Mouse (Mus musculus): ENCODE measurements around the gene Wnk1. TPM values are rescaled to one million over a fixed set of nuclear protein-coding genes. Genes with fewer than 3 reads are reported as not detected.
"Not testable (repeated sequence)": the region's sequence is repeated elsewhere in the genome, so short reads cannot be mapped to it uniquely, and the experiment has no call there.

Wnk1 gene
- 466 and 478 TPM in 2 replicates for polyA plus RNA-seq (2011; ENCODE audit: insufficient read depth, insufficient read length, low read depth, missing spikeins)

GRCm38 (mm10) chr6:120038366-120039255, at the start of gene Wnk1:
Wnk1 (minus strand) TSS chr6:120038672.
- peak within 1 kb of the TSS; percentile 93 for H3K27ac ChIP-seq (ENCODE audit: insufficient read depth, low read length)
- H3K9ac ChIP-seq (ENCODE audit: low read depth, poor library complexity, severe bottlenecking), result peak within 1 kb of the TSS; percentile 98
- H3K4me1 ChIP-seq (ENCODE audit: control insufficient read depth, insufficient read depth, low read length), result no peaks in the 10 kb centered on the region
- peaks cover 16% of the 10 kb centered on the region for H3K36me3 ChIP-seq (ENCODE audit: control insufficient read depth, insufficient read depth, low read length, poor library complexity, severe bottlenecking)
- peak within 1 kb of the TSS; percentile 98 for H3K4me3 ChIP-seq (ENCODE audit: low read depth, low read length)
- TF ChIP-seq POLR2A (IDR thresholded peaks at IDR 0.05; ENCODE audit: insufficient read depth, low read length) (peak; percentile 70), EP300 (IDR thresholded peaks at IDR 0.05; ENCODE audit: insufficient read depth, low read depth, low read length) (no peak)
- no peaks in the 10 kb centered on the region for H3K27me3 ChIP-seq (ENCODE audit: control insufficient read depth, insufficient read depth, low read length, poor library complexity, severe bottlenecking)
- H3K9me3 ChIP-seq (replicated peaks; ENCODE audit: control insufficient read depth, insufficient read depth, low read length, poor library complexity, severe bottlenecking), result no peaks in the 10 kb centered on the region

DNA sequence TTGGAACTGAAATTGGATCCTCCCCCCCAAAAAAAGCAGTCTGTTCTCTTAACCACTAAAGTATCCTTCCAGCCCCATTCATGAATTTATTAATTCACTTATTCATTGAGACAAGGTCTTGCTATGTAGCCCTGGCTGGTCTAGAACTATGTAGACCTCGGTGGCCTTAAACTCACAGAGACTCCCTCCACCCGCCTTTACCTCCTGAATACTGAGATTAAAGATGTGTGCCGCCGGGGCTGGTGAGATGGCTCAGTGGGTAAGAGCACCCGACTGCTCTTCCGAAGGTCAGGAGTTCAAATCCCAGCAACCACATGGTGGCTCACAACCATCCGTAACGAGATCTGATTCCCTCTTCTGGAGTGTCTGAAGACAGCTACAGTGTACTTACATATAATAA, 48.6 kb upstream of the Wnk1 start:
- H3K36me3 ChIP-seq (ENCODE audit: control insufficient read depth, insufficient read depth, low read length, poor library complexity, severe bottlenecking); H3K27me3 ChIP-seq (ENCODE audit: control insufficient read depth, insufficient read depth, low read length, poor library complexity, severe bottlenecking); H3K9ac ChIP-seq (ENCODE audit: low read depth, poor library complexity, severe bottlenecking); H3K4me3 ChIP-seq (ENCODE audit: low read depth, low read length); H3K9me3 ChIP-seq (replicated peaks; ENCODE audit: control insufficient read depth, insufficient read depth, low read length, poor library complexity, severe bottlenecking); H3K4me1 ChIP-seq (ENCODE audit: control insufficient read depth, insufficient read depth, low read length); H3K27ac ChIP-seq (ENCODE audit: insufficient read depth, low read length): not testable (repeated sequence)

- TF ChIP-seq CTCF (IDR thresholded peaks at IDR 0.05; ENCODE audit: low read depth, low read length) (no peak), POLR2A (IDR thresholded peaks at IDR 0.05; ENCODE audit: insufficient read depth, low read length) (no peak), EP300 (IDR thresholded peaks at IDR 0.05; ENCODE audit: insufficient read depth, low read depth, low read length) (no peak)
- Histone ChIP-seq H3K9ac (ENCODE audit: low read depth, poor library complexity, severe bottlenecking) (no peak overlapping the region), H3K4me3 (ENCODE audit: low read depth, low read length) (no peak overlapping the region), H3K36me3 (ENCODE audit: control insufficient read depth, insufficient read depth, low read length, poor library complexity, severe bottlenecking) (no peaks in the 10 kb centered on the region), H3K9me3 (replicated peaks; ENCODE audit: control insufficient read depth, insufficient read depth, low read length, poor library complexity, severe bottlenecking) (no peaks in the 10 kb centered on the region), H3K4me1 (ENCODE audit: control insufficient read depth, insufficient read depth, low read length) (no peaks in the 10 kb centered on the region), H3K27ac (ENCODE audit: insufficient read depth, low read length) (no peak overlapping the region), H3K27me3 (ENCODE audit: control insufficient read depth, insufficient read depth, low read length, poor library complexity, severe bottlenecking) (no peaks in the 10 kb centered on the region)
Observed at GRCm38 (mm10) chr6:120085832-120086231, 47.4 kb upstream of the Wnk1 start.

GRCm38 (mm10) chr6:120084983-120085382, 46.5 kb upstream of the Wnk1 start:
- H3K4me3 ChIP-seq (ENCODE audit: low read depth, low read length), result no peak overlapping the region
- H3K9ac ChIP-seq (ENCODE audit: low read depth, poor library complexity, severe bottlenecking), result no peak overlapping the region
- no peak overlapping the region for H3K27ac ChIP-seq (ENCODE audit: insufficient read depth, low read length)
- no peaks in the 10 kb centered on the region for H3K4me1 ChIP-seq (ENCODE audit: control insufficient read depth, insufficient read depth, low read length)
- TF ChIP-seq EP300 (IDR thresholded peaks at IDR 0.05; ENCODE audit: insufficient read depth, low read depth, low read length) (no peak), POLR2A (IDR thresholded peaks at IDR 0.05; ENCODE audit: insufficient read depth, low read length) (no peak), CTCF (IDR thresholded peaks at IDR 0.05; ENCODE audit: low read depth, low read length) (no peak)
- H3K9me3 ChIP-seq (replicated peaks; ENCODE audit: control insufficient read depth, insufficient read depth, low read length, poor library complexity, severe bottlenecking), result no peaks in the 10 kb centered on the region
- H3K36me3 ChIP-seq (ENCODE audit: control insufficient read depth, insufficient read depth, low read length, poor library complexity, severe bottlenecking), result no peaks in the 10 kb centered on the region
- H3K27me3 ChIP-seq (ENCODE audit: control insufficient read depth, insufficient read depth, low read length, poor library complexity, severe bottlenecking), result no peaks in the 10 kb centered on the region

DNA sequence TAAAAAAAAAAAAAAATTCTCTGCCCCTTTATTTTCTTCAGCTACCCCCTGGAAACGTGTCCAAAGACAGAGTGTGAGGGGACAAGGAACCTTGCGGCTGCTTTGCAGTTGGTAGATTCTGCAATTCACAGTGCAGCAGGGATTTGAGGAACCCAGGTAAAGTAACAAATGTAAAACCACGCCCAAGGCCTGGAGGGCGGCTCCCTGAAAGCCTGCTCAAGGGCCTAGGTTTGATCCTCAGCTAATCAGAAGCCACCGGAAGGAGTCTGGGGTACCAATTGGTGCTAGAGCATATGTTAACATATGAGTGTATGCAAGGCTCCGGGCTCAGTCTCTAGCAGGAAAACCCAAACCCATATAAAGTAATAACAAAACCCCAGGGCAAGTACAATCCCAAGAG, 45.0 kb upstream of the Wnk1 start:
- Histone ChIP-seq H3K9ac (ENCODE audit: low read depth, poor library complexity, severe bottlenecking) (0 out of 2 replicates have a peak overlapping the region, but pooled peaks have one; percentile 34), H3K27ac (ENCODE audit: insufficient read depth, low read length) (no peak overlapping the region), H3K27me3 (ENCODE audit: control insufficient read depth, insufficient read depth, low read length, poor library complexity, severe bottlenecking) (no peaks in the 10 kb centered on the region), H3K4me3 (ENCODE audit: low read depth, low read length) (no peak overlapping the region), H3K4me1 (ENCODE audit: control insufficient read depth, insufficient read depth, low read length) (peaks cover 1% of the 10 kb centered on the region), H3K9me3 (replicated peaks; ENCODE audit: control insufficient read depth, insufficient read depth, low read length, poor library complexity, severe bottlenecking) (no peaks in the 10 kb centered on the region), H3K36me3 (ENCODE audit: control insufficient read depth, insufficient read depth, low read length, poor library complexity, severe bottlenecking) (no peaks in the 10 kb centered on the region)
- no peak for TF ChIP-seq CTCF (IDR thresholded peaks at IDR 0.05; ENCODE audit: low read depth, low read length)
- TF ChIP-seq POLR2A (IDR thresholded peaks at IDR 0.05; ENCODE audit: insufficient read depth, low read length), result no peak
- no peak for TF ChIP-seq EP300 (IDR thresholded peaks at IDR 0.05; ENCODE audit: insufficient read depth, low read depth, low read length)

GRCm38 (mm10) chr6:120082951-120083411, 44.5 kb upstream of the Wnk1 start:
- 0 out of 2 replicates have a peak overlapping the region, but pooled peaks have one; percentile 34 for H3K9ac ChIP-seq (ENCODE audit: low read depth, poor library complexity, severe bottlenecking)
- TF ChIP-seq CTCF (IDR thresholded peaks at IDR 0.05; ENCODE audit: low read depth, low read length), result no peak
- no peak for TF ChIP-seq POLR2A (IDR thresholded peaks at IDR 0.05; ENCODE audit: insufficient read depth, low read length)
- TF ChIP-seq EP300 (IDR thresholded peaks at IDR 0.05; ENCODE audit: insufficient read depth, low read depth, low read length), result no peak
- no peaks in the 10 kb centered on the region for H3K36me3 ChIP-seq (ENCODE audit: control insufficient read depth, insufficient read depth, low read length, poor library complexity, severe bottlenecking)
- H3K4me1 ChIP-seq (ENCODE audit: control insufficient read depth, insufficient read depth, low read length), result peaks cover 1% of the 10 kb centered on the region
- H3K4me3 ChIP-seq (ENCODE audit: low read depth, low read length), result no peak overlapping the region
- H3K9me3 ChIP-seq (replicated peaks; ENCODE audit: control insufficient read depth, insufficient read depth, low read length, poor library complexity, severe bottlenecking), result no peaks in the 10 kb centered on the region
- H3K27ac ChIP-seq (ENCODE audit: insufficient read depth, low read length), result no peak overlapping the region
- no peaks in the 10 kb centered on the region for H3K27me3 ChIP-seq (ENCODE audit: control insufficient read depth, insufficient read depth, low read length, poor library complexity, severe bottlenecking)
